Mouse (Mus musculus) intestine, postnatal 0 days (tissue): ENCODE data around the gene Dusp19. TPM values are rescaled to one million over a fixed set of nuclear protein-coding genes. Genes with fewer than 3 reads are reported as not detected.

Experiments used
- ATAC-seq: fragments of 200-750 bp; cut with Nextera tagmentation; 2 replicates; pipeline ENCODE4 v1.8.0; 2017; ENCODE audit warnings: mild to moderate bottlenecking, moderate TSS enrichment, moderate library complexity
- H3K27ac ChIP-seq: fragments of 300-500 bp; sonication (generic); 2 replicates; pipeline ENCODE4 v1.5.1; 2014; ENCODE audit warnings: mild to moderate bottlenecking, low read depth, low read length, moderate library complexity
- H3K27me3 ChIP-seq: fragments of 300-500 bp; sonication (generic); replicated peaks from 2 replicates; pipeline ENCODE4 v1.6.1; 2014; ENCODE audit warnings: low read length, mixed read lengths; ENCODE audit not compliant: control insufficient read depth, insufficient read depth
- H3K36me3 ChIP-seq: fragments of 300-500 bp; sonication (generic); 2 replicates; pipeline ENCODE4 v1.6.1; 2014; ENCODE audit warnings: mild to moderate bottlenecking, moderate library complexity; ENCODE audit not compliant: control insufficient read depth, insufficient read depth
- H3K4me1 ChIP-seq: fragments of 300-500 bp; sonication (generic); replicated peaks from 2 replicates; pipeline ENCODE4 v1.6.1; 2014; ENCODE audit warnings: antibody characterized with exemption, low read length, mixed read lengths; ENCODE audit not compliant: control insufficient read depth, insufficient read depth
- H3K4me2 ChIP-seq: fragments of 300-500 bp; sonication (generic); replicated peaks from 2 replicates; pipeline ENCODE4 v1.6.1; 2014; ENCODE audit warnings: low read depth, mild to moderate bottlenecking, moderate library complexity
- H3K4me3 ChIP-seq: fragments of 300-500 bp; sonication (generic); 2 replicates; pipeline ENCODE4 v1.5.1; 2014; ENCODE audit warnings: low read depth, low read length
- H3K9ac ChIP-seq: fragments of 300-500 bp; sonication (generic); 2 replicates; pipeline ENCODE4 v1.6.1; 2014; ENCODE audit warnings: mild to moderate bottlenecking, low read depth, low read length
- H3K9me3 ChIP-seq: fragments of 300-500 bp; sonication (generic); 2 replicates; pipeline ENCODE4 v1.6.1; 2016; ENCODE audit warnings: mixed run types; ENCODE audit not compliant: control insufficient read depth
- CTCF ChIP-seq: sonication (generic); IDR thresholded peaks from 2 replicates; pipeline ENCODE4 v1.5.1; 2016; ENCODE audit warnings: low read depth, mild to moderate bottlenecking, control low read depth, antibody characterized with exemption, moderate library complexity
- WGBS: fragments of 180-500 bp; shearing (Covaris S2); extraction: QIAGEN DNeasy Blood & Tissue Kit; methylation state at CpG from one replicate; pipeline ENCODE4 v1.1.7; 2014; 5-methylcytosine and 5-hydroxymethylcytosine counted together
- polyA plus RNA-seq: library from polyadenylated mRNA; unstranded; fragments of >200 nt; fragmentation: Nextera tagmentation; extraction: Ambion mirVana; gene quantifications from 2 replicates; pipeline ENCODE4 v1.2.1, GENCODE M21; 2015

Gene Dusp19
- polyA plus RNA-seq, 1 experiment from 2014 or later: 11.3 TPM

DNA sequence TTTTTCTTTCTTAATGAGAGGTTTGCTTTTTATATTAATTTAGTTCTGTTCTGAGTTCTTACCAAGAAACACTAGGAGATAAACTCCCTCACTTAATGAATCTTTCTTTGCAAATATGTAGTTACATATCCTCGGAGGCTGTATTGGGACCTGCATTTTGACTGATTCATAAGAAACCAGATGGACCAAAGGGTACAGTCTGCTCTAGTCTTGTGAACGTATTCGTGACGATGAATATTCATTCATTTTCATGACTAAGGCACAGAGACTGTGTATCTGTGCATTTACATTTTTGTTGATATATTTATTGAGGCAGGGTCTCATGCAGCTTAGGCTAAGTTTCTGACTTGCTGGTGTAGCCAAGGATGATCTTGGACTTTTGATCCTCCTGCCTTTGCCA lies 7.7 kb downstream of the Dusp19 start:
- H3K9me3 ChIP-seq: no peaks in the 10 kb centered on the region
- no peaks in the 10 kb centered on the region for H3K27me3 ChIP-seq
- peaks cover 15% of the 10 kb centered on the region for H3K36me3 ChIP-seq
- no peak for ATAC-seq
- H3K4me3 ChIP-seq: no peak overlapping the region
- TF ChIP-seq CTCF: no peak
- H3K9ac ChIP-seq: no peak overlapping the region
- no peaks in the 10 kb centered on the region for H3K4me1 ChIP-seq
- H3K4me2 ChIP-seq: no peak overlapping the region
- 97% methylated on average over 4 of the region's 4 CpGs for whole genome bisulfite sequencing
- no peak overlapping the region for H3K27ac ChIP-seq

DNA sequence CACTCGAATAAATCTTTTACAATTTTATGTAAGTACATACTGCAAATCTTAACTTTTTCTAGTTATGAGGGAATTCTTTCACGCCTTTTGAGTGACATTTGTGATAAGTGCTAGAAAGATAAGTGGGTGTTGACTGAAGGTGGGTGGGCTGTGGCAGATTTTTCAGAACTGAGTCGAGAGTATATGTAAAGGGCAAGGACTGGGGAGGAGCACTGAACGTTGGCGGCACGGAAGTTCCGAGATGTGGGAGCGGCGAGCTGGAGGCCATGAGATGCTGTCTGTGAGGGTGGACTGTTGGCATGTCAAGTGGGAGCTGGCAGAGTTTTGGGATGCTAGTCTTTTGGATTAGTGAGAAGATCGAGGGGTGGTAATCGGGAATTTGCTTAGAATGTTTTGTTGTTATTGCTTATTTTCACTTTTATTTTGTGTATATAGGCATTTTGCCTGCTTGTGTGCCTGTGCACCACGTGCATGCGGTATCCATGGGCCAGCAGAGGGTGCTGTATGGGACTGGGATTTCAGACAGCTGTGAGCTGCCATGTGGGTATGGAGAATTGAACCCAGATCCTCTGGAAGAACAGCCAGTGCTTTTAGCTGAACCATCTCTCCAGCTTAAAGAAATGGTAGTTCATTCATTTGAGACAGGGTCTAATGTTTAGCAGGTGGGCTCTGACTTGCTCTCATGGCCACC lies 15.6 kb downstream of the Dusp19 start:
- Histone ChIP-seq H3K4me2 (no peak overlapping the region), H3K27me3 (no peaks in the 10 kb centered on the region), H3K4me1 (no peaks in the 10 kb centered on the region), H3K27ac (no peak overlapping the region), H3K4me3 (no peak overlapping the region), H3K9ac (no peak overlapping the region), H3K9me3 (no peaks in the 10 kb centered on the region), H3K36me3 (peaks cover 5% of the 10 kb centered on the region; the same call in 1 of the 2 replicates)
- no peak for TF ChIP-seq CTCF
- WGBS: 86% methylated on average over 13 of the region's 13 CpGs
- ATAC-seq: no peak

GRCm38 (mm10) chr2:80638364-80639241 lies 21.8 kb downstream of the Dusp19 start:
- no peaks in the 10 kb centered on the region for H3K27me3 ChIP-seq
- peak overlapping the region; percentile 47 for H3K9ac ChIP-seq
- 0 out of 2 replicates have a peak, but pooled peaks cover 4% of the 10 kb centered on the region for H3K36me3 ChIP-seq
- H3K4me3 ChIP-seq: peak overlapping the region; percentile 76
- no peak for TF ChIP-seq CTCF
- peak; percentile 99 for ATAC-seq
- H3K4me1 ChIP-seq: no peaks in the 10 kb centered on the region; the same call in 1 of the 2 replicates
- H3K27ac ChIP-seq: no peak overlapping the region
- H3K9me3 ChIP-seq: no peaks in the 10 kb centered on the region
- H3K4me2 ChIP-seq: peak overlapping the region; percentile 67
- under 1% methylated on average over 45 of the region's 45 CpGs for WGBS

- H3K27ac ChIP-seq: no peak overlapping the region
- peak overlapping the region; percentile 67 for H3K4me2 ChIP-seq
- H3K27me3 ChIP-seq: no peaks in the 10 kb centered on the region
- 10% methylated on average over 8 of the region's 8 CpGs for WGBS
- peak overlapping the region; percentile 76 for H3K4me3 ChIP-seq
- no peaks in the 10 kb centered on the region; the same call in 1 of the 2 replicates for H3K4me1 ChIP-seq
- H3K36me3 ChIP-seq: peaks cover 11% of the 10 kb centered on the region; the same call in 1 of the 2 replicates
- H3K9me3 ChIP-seq: no peaks in the 10 kb centered on the region
- H3K9ac ChIP-seq: peak overlapping the region; percentile 47
- no peak for ATAC-seq
- no peak for TF ChIP-seq CTCF
Measured at GRCm38 (mm10) chr2:80639398-80639797, 22.6 kb downstream of the Dusp19 start.

- H3K9ac ChIP-seq: no peak overlapping the region
- H3K9me3 ChIP-seq: no peaks in the 10 kb centered on the region
- H3K36me3 ChIP-seq: peaks cover 13% of the 10 kb centered on the region
- no peak overlapping the region for H3K27ac ChIP-seq
- no peaks in the 10 kb centered on the region; the same call in 1 of the 2 replicates for H3K4me1 ChIP-seq
- no peak overlapping the region for H3K4me3 ChIP-seq
- no peaks in the 10 kb centered on the region for H3K27me3 ChIP-seq
- ATAC-seq: no peak
- peak overlapping the region; percentile 67; the same call in 1 of the 2 replicates for H3K4me2 ChIP-seq
- WGBS: 31% methylated on average over 3 of the region's 3 CpGs
- TF ChIP-seq CTCF: no peak
Measured at GRCm38 (mm10) chr2:80639864-80640263, 23.0 kb downstream of the Dusp19 start.

GRCm38 (mm10) chr2:80661414-80661813 lies 44.6 kb downstream of the Dusp19 start:
- no peak overlapping the region for H3K4me3 ChIP-seq
- ATAC-seq: no peak
- peak; percentile 27 for TF ChIP-seq CTCF
- H3K9ac ChIP-seq: no peak overlapping the region
- no peaks in the 10 kb centered on the region for H3K9me3 ChIP-seq
- H3K4me1 ChIP-seq: no peaks in the 10 kb centered on the region
- H3K36me3 ChIP-seq: peaks cover 9% of the 10 kb centered on the region
- H3K4me2 ChIP-seq: no peak overlapping the region
- no peak overlapping the region for H3K27ac ChIP-seq
- no peaks in the 10 kb centered on the region for H3K27me3 ChIP-seq
